Mouse (Mus musculus) olfactory bulb, adult 2 months (tissue): ENCODE results near the gene Smco4. TPM values are rescaled to one million over a fixed set of nuclear protein-coding genes. Genes with fewer than 3 reads are reported as not detected.

ENCODE experiments used
- H3K27ac ChIP-seq: fragments of 200-500 bp; 2 replicates; pipeline ENCODE4 v1.5.1; 2012; ENCODE audit warnings: low read depth, low read length; ENCODE audit not compliant: insufficient read depth
- H3K4me1 ChIP-seq: fragments of 200-500 bp; 2 replicates; pipeline ENCODE4 v1.6.1; 2012; ENCODE audit warnings: low read length; ENCODE audit not compliant: control insufficient read depth, insufficient read depth
- H3K4me3 ChIP-seq: fragments of 200-500 bp; 2 replicates; pipeline ENCODE4 v1.5.1; 2012; ENCODE audit warnings: mild to moderate bottlenecking, low read depth, low read length, moderate library complexity; ENCODE audit not compliant: insufficient read depth
- CTCF ChIP-seq: fragments of 200-500 bp; IDR thresholded peaks from 2 replicates; pipeline ENCODE4 v1.5.1; 2012; ENCODE audit warnings: low read depth, mild to moderate bottlenecking, low read length, moderate library complexity; ENCODE audit not compliant: insufficient read depth
- POLR2A ChIP-seq: fragments of 200-500 bp; IDR thresholded peaks from 2 replicates; pipeline ENCODE4 v1.6.1; 2012; ENCODE audit warnings: mild to moderate bottlenecking, low read depth, low read length, moderate library complexity; ENCODE audit not compliant: insufficient read depth
- WGBS: fragments of 180-500 bp; shearing (Covaris S2); methylation state at CpG from one replicate; pipeline ENCODE4 v1.1.7; 2018; 5-methylcytosine and 5-hydroxymethylcytosine counted together
- polyA plus RNA-seq: library from polyadenylated mRNA; stranded (reverse); fragments of >200 nt; gene quantifications from 2 replicates; pipeline ENCODE4 v1.2.4, GENCODE M21; 2012; ENCODE audit warnings: low replicate concordance; ENCODE audit not compliant: missing spikeins, insufficient read depth, insufficient read length

Gene Smco4
- polyA plus RNA-seq, 1 experiment: not detected

GRCm38 (mm10) chr9:15585956-15586355, 92.7 kb downstream of the Smco4 start:
- Histone ChIP-seq H3K27ac (no peak overlapping the region), H3K4me1 (peaks cover 2% of the 10 kb centered on the region; the same call in 1 of the 2 replicates), H3K4me3 (no peak overlapping the region)
- 97% methylated on average over 1 of the region's 1 CpGs for WGBS
- TF ChIP-seq POLR2A (no peak), CTCF (no peak)

GRCm38 (mm10) chr9:15587157-15587854, 94.1 kb downstream of the Smco4 start:
- Histone ChIP-seq H3K4me1 (peaks cover 2% of the 10 kb centered on the region; the same call in 1 of the 2 replicates), H3K27ac (no peak overlapping the region), H3K4me3 (no peak overlapping the region)
- no peak for TF ChIP-seq POLR2A
- TF ChIP-seq CTCF: no peak
- WGBS: 75% methylated on average over 6 of the region's 6 CpGs

- TF ChIP-seq POLR2A: no peak
- no peak for TF ChIP-seq CTCF
- 88% methylated on average over 4 of the region's 4 CpGs for WGBS
- H3K4me1 ChIP-seq: no peaks in the 10 kb centered on the region
- H3K4me3 ChIP-seq: no peak overlapping the region
- no peak overlapping the region for H3K27ac ChIP-seq
Measured at GRCm38 (mm10) chr9:15594148-15594547, 100.9 kb downstream of the Smco4 start.

Other genes with a start within 250 kb of the Smco4 start
- gene Med17, start 213.5 kb upstream of the Smco4 start, polyA plus RNA-seq: not detected in 2 replicates
- gene Taf1d, start 187.2 kb upstream of the Smco4 start, polyA plus RNA-seq: 378 TPM in 1 of 2 replicates, not detected in the other
- gene 4931406C07Rik, start 187.0 kb upstream of the Smco4 start, polyA plus RNA-seq: not detected in 2 replicates
- 242 TPM in 1 of 2 replicates, not detected in the other for gene Cep295, start 135.6 kb upstream of the Smco4 start, polyA plus RNA-seq
- not detected in 2 replicates for gene Deup1, start 134.5 kb downstream of the Smco4 start, polyA plus RNA-seq
- not detected in 2 replicates for gene Slc36a4, start 216.3 kb downstream of the Smco4 start, polyA plus RNA-seq